Mouse (Mus musculus) small intestine, adult 2 months (tissue): Measurements from ENCODE around the gene Slc17a8. TPM values are rescaled to one million over a fixed set of nuclear protein-coding genes. Genes with fewer than 3 reads are reported as not detected.

Experiments used
- H3K27ac ChIP-seq: fragments of 200-500 bp; 2 replicates; pipeline ENCODE4 v1.5.1; 2012; ENCODE audit warnings: low read depth, low read length, control low read depth, inconsistent platforms; ENCODE audit not compliant: insufficient read depth
- H3K27me3 ChIP-seq: fragments of 200-500 bp; 2 replicates; pipeline ENCODE4 v1.6.1; 2012; ENCODE audit warnings: mild to moderate bottlenecking, moderate library complexity, low read length, inconsistent platforms; ENCODE audit not compliant: control insufficient read depth, insufficient read depth
- H3K36me3 ChIP-seq: fragments of 200-500 bp; 2 replicates; pipeline ENCODE4 v1.6.1; 2012; ENCODE audit warnings: mild to moderate bottlenecking, low read length, control low read depth, inconsistent platforms; ENCODE audit not compliant: control insufficient read depth, insufficient read depth
- H3K4me1 ChIP-seq: fragments of 200-500 bp; 2 replicates; pipeline ENCODE4 v1.6.1; 2012; ENCODE audit warnings: low read length, inconsistent platforms, mixed read lengths; ENCODE audit not compliant: control insufficient read depth, insufficient read depth, insufficient read length
- H3K4me3 ChIP-seq: fragments of 200-500 bp; 2 replicates; pipeline ENCODE4 v1.5.1; 2012; ENCODE audit warnings: low read depth, mild to moderate bottlenecking, control low read depth, inconsistent platforms, low read length, moderate library complexity
- CTCF ChIP-seq: fragments of 200-500 bp; IDR thresholded peaks from 2 replicates; pipeline ENCODE4 v1.5.1; 2012; ENCODE audit warnings: low read depth, mild to moderate bottlenecking, control low read depth, inconsistent platforms, low read length, moderate library complexity, mixed read lengths; ENCODE audit not compliant: insufficient replicate concordance, insufficient read length; ENCODE audit errors: extremely low read depth
- POLR2A ChIP-seq: fragments of 200-500 bp; IDR thresholded peaks from 2 replicates; pipeline ENCODE4 v1.6.1; 2012; ENCODE audit warnings: low read depth, mild to moderate bottlenecking, control low read depth, inconsistent platforms, low read length, moderate library complexity
- WGBS: fragments of 180-500 bp; shearing (Covaris S2); methylation state at CpG from one replicate; pipeline ENCODE4 v1.1.7; 2018; 5-methylcytosine and 5-hydroxymethylcytosine counted together
- polyA plus RNA-seq: library from polyadenylated mRNA; depleted of rRNA; stranded (reverse); fragments of >200 nt; gene quantifications from 2 replicates; pipeline ENCODE4 v1.2.3, GENCODE M21; 2012

The Slc17a8 gene
- polyA plus RNA-seq, 1 experiment: not detected

DNA sequence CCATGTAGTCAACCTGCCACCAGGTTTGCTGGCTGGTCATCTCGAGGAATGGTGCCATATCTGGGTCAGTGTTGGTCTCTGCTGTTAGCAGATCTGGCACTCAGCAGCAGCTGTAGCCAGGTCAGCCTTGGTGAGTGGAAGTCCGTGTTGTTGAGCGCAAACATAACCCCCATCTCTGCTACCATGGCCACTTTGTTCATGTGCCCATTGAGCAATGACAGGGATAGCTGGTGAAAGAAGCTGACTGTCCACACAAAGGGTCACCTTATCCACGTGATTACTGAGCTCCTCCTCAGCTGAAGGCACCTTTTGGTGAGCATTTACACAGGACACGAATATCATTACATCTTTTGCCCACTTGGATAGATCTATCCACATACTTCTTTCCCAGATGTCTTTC, 68.0 kb downstream of the Slc17a8 start:
- TF ChIP-seq POLR2A (no peak), CTCF (no peak)
- Histone ChIP-seq H3K4me1 (no peaks in the 10 kb centered on the region), H3K27ac (no peak overlapping the region), H3K36me3 (no peaks in the 10 kb centered on the region), H3K4me3 (no peak overlapping the region), H3K27me3 (no peaks in the 10 kb centered on the region)
- WGBS: 84% methylated on average over 5 of the region's 5 CpGs

GRCm38 (mm10) chr10:89551657-89552056, 69.4 kb downstream of the Slc17a8 start:
- no peak overlapping the region for H3K27ac ChIP-seq
- TF ChIP-seq CTCF (no peak), POLR2A (no peak)
- WGBS: 76% methylated on average over 4 of the region's 4 CpGs

GRCm38 (mm10) chr10:89548028-89548427, 73.0 kb downstream of the Slc17a8 start:
- Histone ChIP-seq H3K36me3 (no peaks in the 10 kb centered on the region), H3K4me1 (no peaks in the 10 kb centered on the region), H3K4me3 (no peak overlapping the region), H3K27ac (no peak overlapping the region), H3K27me3 (no peaks in the 10 kb centered on the region)
- WGBS: 12% methylated on average over 6 of the region's 6 CpGs
- TF ChIP-seq POLR2A: no peak
- TF ChIP-seq CTCF: no peak

More at GRCm38 (mm10) chr10:89551657-89552056, 69.4 kb downstream of the Slc17a8 start:
- Histone ChIP-seq H3K4me3 (no peak overlapping the region), H3K36me3 (no peaks in the 10 kb centered on the region), H3K4me1 (no peaks in the 10 kb centered on the region), H3K27me3 (no peaks in the 10 kb centered on the region)

GRCm38 (mm10) chr10:89546989-89547388, 74.1 kb downstream of the Slc17a8 start:
- TF ChIP-seq CTCF: no peak
- no peak for TF ChIP-seq POLR2A
- Histone ChIP-seq H3K27me3 (no peaks in the 10 kb centered on the region), H3K4me3 (no peak overlapping the region), H3K36me3 (no peaks in the 10 kb centered on the region), H3K27ac (no peak overlapping the region), H3K4me1 (no peaks in the 10 kb centered on the region)
- WGBS: 16% methylated on average over 2 of the region's 2 CpGs

- Histone ChIP-seq H3K27me3 (no peaks in the 10 kb centered on the region), H3K27ac (no peak overlapping the region), H3K36me3 (no peaks in the 10 kb centered on the region), H3K4me1 (no peaks in the 10 kb centered on the region), H3K4me3 (no peak overlapping the region)
- TF ChIP-seq POLR2A (no peak), CTCF (no peak)
- WGBS: 69% methylated on average over 6 of the region's 6 CpGs
Measured at GRCm38 (mm10) chr10:89543867-89544266, 77.2 kb downstream of the Slc17a8 start.

DNA sequence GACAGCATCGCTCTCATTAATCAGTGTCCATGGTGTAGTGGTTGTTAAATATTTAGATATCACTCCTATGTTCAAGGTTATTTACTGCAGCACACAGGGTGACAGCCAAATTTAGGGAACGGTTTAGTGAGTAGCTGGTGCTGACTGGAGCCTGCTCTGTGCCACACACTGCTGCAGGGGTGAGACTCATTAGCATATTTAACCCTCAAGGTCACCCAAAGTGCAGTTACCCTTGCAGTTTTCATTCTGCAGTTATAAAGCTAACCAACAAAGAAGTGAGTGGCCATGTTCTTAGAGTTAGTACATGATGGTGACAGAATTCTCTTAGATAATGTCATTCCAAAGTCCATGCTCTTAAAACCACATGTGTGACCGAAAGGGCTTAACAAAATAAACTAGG, 78.7 kb downstream of the Slc17a8 start:
- no peak overlapping the region for H3K4me3 ChIP-seq
- no peak overlapping the region for H3K27ac ChIP-seq
- H3K4me1 ChIP-seq: no peaks in the 10 kb centered on the region
- H3K27me3 ChIP-seq: no peaks in the 10 kb centered on the region
- no peak for TF ChIP-seq CTCF
- TF ChIP-seq POLR2A: no peak
- WGBS: 82% methylated on average over 3 of the region's 3 CpGs
- no peaks in the 10 kb centered on the region for H3K36me3 ChIP-seq

GRCm38 (mm10) chr10:89532929-89533727, 87.9 kb downstream of the Slc17a8 start, which contains the start of gene Nr1h4:
Gene Nr1h4, minus strand, starts transcription at chr10:89533585.
- H3K36me3 ChIP-seq: no peaks in the 10 kb centered on the region
- WGBS: 14% methylated on average over 17 of the region's 17 CpGs
- H3K27me3 ChIP-seq: no peaks in the 10 kb centered on the region
- H3K4me1 ChIP-seq: peaks cover 4% of the 10 kb centered on the region; the same call in 1 of the 2 replicates
- peak within 1 kb of the TSS; percentile 56 for H3K4me3 ChIP-seq
- no peak for TF ChIP-seq CTCF
- TF ChIP-seq POLR2A: peak; percentile 69; the same call in 1 of the 2 replicates
- H3K27ac ChIP-seq: peak within 1 kb of the TSS; percentile 85
